Mouse (Mus musculus) thymus, adult 2 months (tissue): Measurements from ENCODE around the gene Iffo2.

Experiments
- CTCF ChIP-seq: fragments of 200-500 bp; IDR thresholded peaks from 2 replicates; pipeline ENCODE4 v1.5.1; 2012; ENCODE audit warnings: mild to moderate bottlenecking, control low read depth, low read length, moderate library complexity, borderline replicate concordance; ENCODE audit not compliant: control insufficient read depth, poor library complexity, insufficient read depth; ENCODE audit errors: extremely low read depth
- POLR2A ChIP-seq: fragments of 200-500 bp; IDR thresholded peaks from 2 replicates; pipeline ENCODE4 v1.6.1; 2012; ENCODE audit warnings: mild to moderate bottlenecking, low read length, control low read depth, moderate library complexity; ENCODE audit not compliant: control insufficient read depth, poor library complexity, insufficient read depth; ENCODE audit errors: extremely low read depth

- TF ChIP-seq CTCF (no peak), POLR2A (no peak)
These were observed 8.4 kb upstream of the Iffo2 start for GRCm38 (mm10) chr4:139521926-139522325.
